Mouse (Mus musculus) thymus, postnatal 0 days (tissue): ENCODE measurements around the gene Mfsd11. TPM values are rescaled to one million over a fixed set of nuclear protein-coding genes. Genes with fewer than 3 reads are reported as not detected.
"Not testable (repeated sequence)": the region's sequence is repeated elsewhere in the genome, so short reads cannot be mapped to it uniquely, and the experiment has no call there.

Experiments used
- DNase-seq: peaks from one replicate; pipeline ENCODE4 v3.0.0-alpha.2; 2015; ENCODE audit warnings: low spot score
- polyA plus RNA-seq: library from polyadenylated mRNA; unstranded; fragments of >200 nt; fragmentation: Nextera tagmentation; extraction: Ambion mirVana; gene quantifications from 2 replicates; pipeline ENCODE4 v1.2.1, GENCODE M21; 2015

Gene Mfsd11
- polyA plus RNA-seq, 1 experiment from 2014 or later, result 35.3 TPM

DNA sequence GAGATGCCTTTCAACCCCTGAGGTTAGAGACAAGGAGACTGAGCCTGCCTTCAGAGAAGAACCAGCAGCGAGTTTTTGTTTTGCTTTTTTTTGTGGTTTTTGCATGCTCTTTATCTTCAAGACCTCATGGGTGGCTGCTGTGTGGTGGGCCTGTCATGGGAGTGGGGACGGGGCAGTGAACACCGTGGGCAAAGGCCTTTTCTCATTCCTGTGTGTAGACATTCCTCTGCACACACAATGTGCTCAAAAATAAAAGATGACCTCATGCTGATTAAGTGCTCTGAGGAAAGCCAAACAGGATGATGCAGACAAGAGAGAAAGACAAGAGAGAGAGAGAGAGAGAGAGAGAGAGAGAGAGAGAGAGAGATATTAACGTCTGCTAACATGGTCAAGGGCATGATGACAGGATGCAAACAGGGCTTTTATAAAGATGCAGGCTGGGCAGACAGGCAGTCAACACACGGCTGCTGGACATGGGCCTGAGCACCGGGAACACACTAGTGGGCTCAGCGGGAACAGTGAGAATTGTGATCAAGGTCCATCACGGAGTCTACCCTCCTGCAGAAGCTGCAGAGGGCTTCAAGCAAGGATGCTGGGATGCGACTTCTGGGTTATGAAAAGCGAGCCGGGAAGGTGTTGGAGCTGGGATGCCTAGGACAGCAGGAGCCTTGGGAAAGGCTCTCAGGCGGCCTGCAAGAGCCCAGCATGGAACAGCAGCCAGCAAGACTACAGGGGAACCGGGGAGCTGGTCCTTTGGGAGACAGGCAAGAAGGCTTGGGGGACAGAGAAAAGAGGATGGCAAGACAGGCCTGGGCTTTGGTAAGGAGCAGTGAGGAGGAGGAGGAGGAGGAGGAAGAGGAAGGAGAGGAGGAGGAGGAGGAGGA, 30.9 kb upstream of the Mfsd11 start:
- DNase-seq, result no peak

DNA sequence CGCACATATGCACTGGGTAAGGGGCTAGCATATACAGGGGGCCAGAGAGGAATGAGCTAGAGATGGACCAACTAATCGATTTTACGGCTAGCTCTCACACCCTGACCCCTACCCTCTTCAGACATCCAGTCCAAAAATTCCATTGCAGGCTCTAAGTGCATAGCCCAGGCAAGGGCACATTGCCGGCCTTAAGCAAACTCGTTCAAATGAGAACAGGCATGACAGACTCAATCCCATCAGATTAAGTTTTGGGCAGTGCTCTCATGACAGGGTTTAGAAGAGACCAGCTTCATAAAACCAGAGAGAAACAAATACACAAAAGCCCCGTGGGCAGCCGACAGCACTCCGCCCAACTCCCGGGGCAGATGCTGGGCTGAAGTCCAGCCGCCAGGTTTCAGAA, 30.0 kb upstream of the Mfsd11 start:
- DNase-seq, result no peak

DNA sequence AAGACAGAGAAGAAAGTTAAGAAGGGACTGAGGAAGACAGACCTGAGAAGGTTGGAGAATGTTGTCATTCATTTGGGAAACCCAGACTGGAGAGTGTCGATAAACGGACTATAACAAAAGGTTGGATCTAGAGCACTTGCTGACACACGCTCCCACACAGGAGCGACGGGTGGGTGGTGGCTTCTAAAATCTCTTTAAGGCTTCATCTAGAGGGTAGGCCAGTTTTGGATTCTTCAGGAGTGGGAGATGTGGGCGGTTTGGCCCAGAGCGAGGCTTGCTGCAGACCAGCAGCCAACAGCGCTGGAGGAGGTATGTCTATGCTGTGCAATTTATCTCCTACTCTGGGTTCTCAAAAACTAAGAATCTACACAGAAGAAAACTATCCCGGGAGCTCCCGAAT, 29.6 kb upstream of the Mfsd11 start:
- DNase-seq, result no peak

DNA sequence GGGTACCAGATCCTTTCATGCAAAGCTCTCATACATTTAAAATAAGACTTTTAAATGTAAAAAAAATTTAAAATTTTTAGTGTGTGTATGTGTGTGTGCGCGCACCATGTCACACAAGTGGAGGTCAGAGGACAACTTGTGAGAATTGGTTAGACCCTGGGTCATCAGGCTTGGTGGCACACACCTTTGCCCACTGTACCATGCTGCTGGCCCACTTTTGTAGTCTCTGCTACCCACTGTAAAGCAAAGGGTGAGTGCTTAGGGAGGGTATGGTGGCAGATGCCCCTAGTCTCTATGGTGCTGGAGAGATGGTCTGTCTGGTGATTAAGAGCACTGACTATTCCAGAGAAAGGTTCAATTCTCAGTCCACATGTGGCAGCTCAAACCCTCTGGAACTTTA, 29.0 kb upstream of the Mfsd11 start:
- DNase-seq, result no peak

DNA sequence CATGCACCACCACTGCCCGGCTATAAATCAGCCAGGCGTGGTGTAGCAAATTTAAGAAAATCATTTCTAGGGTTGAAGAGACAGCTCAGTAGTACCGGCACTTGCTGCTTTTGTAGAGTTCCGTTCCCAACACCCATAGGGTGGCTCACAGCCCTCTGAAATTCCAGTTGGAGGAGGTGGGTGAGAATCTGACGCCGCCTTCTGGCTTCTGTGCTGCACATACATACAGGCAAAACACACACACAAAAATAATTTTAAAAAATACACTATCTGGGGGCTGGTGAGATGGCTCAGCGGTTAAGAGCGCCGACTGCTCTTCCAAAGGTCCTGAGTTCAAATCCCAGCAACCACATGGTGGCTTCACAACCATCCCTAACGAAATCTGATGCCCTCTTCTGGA, 28.4 kb upstream of the Mfsd11 start:
- DNase-seq, result not testable (repeated sequence)

DNA sequence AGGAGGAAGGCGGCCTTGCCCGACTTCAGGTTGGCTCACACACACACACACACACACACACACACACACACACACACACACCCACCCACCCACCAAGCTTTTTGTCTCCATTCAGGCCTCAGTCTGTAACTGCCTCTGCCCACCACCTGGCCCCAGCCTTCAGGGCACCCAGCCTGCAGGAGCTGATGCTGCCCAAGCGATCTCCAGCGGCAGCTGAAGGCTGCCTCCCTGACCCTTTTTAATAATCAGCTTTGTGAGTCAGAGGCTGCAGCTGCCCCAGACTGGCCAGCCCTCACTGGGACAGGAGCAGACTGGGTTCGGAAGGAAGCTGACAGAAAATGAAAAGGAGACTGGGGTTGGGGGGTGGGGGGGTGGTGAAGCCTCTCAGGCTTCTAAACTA, 27.0 kb upstream of the Mfsd11 start:
- no peak for DNase-seq

DNA sequence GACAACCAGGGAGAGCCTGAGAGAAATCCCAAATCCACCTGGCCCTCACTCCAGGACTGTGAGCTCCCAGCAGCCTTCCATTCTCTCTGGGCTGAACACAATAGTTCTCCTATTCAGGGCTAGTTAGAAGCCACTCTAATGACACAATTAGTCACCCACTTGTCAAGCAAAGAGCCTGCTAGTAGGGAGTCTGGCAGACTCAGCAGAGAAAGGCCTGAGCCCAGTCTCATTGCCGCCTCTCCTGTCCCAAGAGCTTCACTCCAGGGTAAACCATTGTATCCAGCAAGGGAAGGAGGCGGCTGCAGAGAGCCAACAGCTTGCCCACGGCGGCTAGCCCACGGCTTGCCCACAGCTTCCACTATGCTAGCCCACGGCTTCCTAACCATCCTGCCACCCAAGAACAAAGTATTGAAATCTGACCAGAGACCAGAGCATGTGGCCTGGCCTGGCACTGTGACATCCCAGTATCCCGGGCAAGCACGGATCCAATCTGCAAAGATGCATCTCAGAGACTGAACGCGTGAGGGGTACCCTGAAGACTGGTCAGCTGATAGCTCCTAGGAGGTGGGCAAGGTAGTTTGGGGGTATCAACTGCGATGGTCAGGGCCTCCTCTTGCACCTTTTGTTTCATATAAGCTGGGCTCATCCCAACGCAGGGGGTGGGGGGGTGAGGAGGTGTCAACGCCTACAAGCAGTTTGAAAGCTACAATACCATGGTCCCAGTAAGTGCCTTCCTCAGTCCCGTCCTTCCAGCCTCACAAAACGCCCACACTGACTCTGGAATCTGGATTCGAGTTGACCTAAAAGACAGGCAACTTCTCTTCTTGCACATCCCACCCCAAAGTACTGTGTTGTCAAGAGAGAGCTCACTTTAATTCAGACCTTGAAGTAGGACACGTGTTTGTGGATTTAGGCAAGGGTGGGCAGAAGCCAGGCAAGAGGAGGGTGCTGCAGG, 25.4 kb upstream of the Mfsd11 start:
- DNase-seq, result no peak

DNA sequence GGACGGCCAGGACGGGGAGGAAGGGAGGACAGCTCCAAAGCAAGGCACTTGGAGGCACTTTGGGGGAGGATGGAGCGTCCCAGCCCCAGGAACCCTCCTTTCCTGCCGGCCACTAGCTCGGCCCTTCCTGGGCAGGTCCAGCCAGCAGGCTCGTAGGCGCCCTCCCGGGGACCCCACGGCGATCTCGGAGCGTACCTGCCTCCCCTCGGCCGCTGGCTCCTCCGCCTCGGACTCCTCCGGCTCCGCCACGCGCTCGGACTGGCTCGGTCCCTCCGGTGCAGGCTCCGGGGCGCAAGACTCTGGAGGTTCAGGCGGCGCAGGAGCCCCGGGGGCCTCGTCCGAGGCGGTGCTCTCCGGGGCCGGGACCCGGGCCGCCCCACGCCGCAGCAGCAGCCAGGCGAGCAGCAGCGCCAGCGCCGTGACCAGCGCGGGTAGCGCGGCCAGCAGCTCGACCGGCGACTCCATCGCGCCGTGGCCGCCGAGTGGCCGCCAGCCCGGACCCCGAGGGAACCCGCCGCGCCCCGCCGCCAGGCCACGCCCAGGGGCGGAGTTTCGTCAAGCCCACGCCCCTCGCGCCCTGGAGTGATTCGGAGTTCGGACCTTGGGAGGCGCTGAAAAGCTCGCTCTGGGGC, 24.6 kb upstream of the Mfsd11 start, which contains the start of gene Mxra7:
Gene Mxra7, minus strand, starts transcription at position 513 of the 632 bp plus-strand sequence.
- DNase-seq, result peak; percentile 27

DNA sequence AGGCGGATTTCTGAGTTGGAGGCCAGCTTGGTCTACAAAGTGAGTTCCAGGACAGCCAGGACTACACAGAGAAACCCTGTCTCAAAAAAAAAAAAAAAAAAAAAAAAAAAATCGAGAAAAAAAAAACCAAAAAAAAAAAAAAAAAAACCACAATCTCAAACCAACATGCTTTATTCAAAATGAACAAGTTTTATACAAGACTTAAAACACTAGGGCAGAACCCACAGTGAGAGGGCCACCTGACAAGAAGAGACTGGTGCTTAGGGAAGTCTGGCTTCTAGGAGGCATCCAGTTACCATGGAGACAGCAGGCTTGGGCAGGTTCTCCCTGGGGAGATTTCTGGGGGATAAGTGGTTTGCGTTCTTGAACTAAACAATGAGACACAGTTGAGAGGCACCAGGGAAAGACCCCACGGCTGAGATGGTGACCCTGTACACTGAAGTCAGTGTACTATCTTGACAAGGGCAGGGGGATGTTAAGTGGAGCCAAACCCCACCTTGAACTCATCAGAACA, 20.0 kb upstream of the Mfsd11 start:
- peak; percentile 49 for DNase-seq

DNA sequence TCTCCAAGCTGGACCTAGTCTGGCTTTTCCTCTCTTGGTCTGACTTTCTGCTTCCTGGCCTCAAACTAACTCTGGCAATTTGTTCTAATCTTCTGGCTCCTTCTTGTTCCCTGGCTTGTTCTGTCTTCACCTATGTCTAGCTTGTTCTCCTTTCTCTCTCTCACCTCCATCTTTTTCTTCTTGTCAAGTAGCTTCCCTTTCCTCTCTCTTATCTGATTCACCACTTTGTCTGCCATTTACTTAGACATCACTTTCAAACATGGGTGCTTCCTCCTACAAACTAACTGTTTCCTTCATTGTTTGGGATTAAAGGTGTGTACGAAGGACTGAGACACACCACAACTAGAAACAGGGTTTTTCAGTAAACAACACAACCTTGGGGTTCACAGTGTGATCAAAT, 17.3 kb upstream of the Mfsd11 start:
- DNase-seq, result no peak

DNA sequence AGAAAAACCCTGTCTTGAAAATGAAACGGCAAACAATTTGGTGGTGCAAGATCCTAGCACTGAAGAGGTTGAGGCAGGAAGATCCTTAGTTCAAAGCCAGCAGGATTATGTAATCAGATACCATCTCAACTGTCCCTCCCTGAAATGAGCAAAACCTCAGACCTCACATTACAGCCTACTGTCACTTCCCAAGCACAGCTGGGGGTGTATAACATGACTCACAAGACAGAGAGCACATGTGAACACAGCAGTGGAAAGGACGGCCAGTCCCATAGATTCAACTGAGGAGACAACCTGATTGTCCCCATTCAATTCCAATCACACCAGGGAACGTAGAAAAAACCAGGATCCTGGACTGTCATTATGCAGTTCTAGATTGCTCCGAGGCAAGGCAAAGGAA, 16.0 kb upstream of the Mfsd11 start:
- DNase-seq, result no peak

DNA sequence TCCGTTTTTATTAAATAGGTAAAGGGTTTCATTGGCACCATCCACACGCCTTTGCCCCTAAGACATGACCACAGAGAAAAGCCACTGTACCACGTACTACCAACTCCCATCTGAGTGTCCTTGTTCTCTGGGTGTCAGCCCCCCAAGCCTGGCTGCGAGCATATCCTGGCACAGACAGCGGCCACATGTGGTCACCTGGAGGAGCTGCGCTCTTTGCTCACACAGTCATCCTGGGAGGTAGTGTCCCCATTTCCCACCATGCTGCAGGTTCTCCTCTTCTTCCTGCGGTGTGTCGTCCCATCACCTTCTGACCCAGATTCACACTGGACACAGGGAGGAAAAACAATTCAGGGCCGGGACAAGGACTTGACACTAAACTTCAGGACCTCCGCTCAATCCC, 14.8 kb upstream of the Mfsd11 start:
- DNase-seq, result no peak

DNA sequence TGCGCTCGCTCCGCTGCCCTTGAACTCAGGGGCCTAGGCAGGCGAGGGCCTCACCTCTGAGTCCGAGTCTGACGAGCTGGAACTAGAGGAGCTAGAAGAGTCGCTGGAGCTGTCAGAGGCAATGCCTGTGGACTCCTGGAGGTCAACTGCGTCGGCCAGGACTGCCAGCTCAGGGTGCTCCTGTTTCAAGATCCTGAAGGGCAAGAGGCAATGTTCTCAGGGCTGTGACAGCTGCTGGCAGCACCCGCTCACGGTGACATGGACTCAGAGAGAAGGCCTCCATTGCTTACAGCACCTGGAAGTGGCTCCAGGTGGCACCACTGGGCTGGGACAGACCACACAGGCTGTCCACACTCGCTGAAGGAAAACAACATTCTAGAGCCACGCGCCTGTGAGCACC, 13.3 kb upstream of the Mfsd11 start:
- no peak for DNase-seq

DNA sequence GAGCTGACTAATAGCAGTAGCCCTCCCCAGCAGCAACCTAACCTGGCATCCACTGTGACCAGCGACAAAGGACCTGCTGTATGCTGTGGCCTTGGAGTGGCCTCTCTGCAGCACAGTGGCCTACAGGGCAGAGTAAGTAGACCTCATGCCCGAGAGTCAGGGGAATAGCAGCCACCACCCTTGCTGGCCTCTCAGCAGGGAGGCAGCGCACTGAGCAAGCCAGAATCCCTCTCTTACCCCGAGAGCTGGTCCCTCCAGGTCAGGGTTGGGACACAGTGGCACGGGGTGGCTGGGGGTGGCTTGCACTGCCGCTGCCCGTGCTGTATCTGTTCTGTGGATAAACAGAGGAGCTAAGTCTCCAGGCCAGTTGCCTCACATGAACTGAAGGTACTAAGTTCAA, 12.6 kb upstream of the Mfsd11 start:
- DNase-seq, result no peak

DNA sequence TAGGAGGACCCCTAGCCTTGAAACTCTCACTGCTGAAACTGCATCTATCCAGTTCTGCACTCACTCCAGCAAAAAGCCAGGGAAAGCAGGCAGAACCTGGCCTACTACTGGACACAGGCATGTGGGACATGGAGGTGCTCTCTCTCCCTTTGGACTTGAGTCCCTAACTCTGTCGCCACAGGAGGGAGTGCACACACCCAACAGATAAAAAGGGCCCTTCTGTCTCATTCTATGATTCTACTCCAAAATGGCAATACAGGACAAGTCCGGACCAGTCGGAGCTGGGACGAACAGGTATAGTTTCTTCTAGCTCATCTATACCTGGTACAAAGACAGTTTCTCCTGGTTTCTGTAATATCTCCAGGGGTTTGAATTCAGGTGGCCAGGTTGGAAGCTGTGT, 11.5 kb upstream of the Mfsd11 start:
- no peak for DNase-seq

DNA sequence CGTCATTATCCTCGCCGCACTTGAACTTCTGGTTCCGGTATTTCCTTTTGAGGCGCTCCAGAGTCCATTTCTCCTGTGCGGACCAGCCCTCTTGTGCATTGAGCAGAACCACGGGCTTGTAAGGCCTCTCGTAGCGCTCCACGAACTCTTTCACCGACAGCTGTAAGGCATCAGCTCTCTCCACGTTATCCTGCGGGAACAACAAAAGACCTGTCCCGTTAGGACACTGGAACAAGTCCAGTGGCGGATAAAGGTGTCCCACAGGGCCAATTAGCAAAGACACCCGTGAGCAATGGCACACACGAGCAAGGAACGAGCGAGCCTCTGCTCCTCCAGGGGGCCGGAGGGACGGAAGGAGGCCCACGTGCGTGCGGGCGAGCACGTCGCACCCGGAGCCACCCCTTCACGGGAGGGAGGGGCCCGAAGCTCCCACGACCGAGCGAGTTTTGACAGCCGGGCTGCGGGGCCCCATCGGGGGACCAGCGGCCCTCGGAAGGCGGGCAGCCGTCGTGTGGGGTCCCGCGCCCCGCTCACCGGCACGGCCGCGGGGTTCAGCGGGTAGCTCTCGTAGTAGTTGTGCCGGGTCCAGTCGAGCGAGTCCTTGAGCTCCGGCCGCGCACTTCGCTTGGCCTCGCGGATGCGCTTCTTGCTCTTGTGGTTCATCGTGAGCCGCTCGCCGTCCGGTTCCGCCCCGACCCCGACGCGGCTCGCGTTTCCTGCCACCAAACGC, 9.5 kb upstream of the Mfsd11 start:
- DNase-seq, result peak; percentile 81

DNA sequence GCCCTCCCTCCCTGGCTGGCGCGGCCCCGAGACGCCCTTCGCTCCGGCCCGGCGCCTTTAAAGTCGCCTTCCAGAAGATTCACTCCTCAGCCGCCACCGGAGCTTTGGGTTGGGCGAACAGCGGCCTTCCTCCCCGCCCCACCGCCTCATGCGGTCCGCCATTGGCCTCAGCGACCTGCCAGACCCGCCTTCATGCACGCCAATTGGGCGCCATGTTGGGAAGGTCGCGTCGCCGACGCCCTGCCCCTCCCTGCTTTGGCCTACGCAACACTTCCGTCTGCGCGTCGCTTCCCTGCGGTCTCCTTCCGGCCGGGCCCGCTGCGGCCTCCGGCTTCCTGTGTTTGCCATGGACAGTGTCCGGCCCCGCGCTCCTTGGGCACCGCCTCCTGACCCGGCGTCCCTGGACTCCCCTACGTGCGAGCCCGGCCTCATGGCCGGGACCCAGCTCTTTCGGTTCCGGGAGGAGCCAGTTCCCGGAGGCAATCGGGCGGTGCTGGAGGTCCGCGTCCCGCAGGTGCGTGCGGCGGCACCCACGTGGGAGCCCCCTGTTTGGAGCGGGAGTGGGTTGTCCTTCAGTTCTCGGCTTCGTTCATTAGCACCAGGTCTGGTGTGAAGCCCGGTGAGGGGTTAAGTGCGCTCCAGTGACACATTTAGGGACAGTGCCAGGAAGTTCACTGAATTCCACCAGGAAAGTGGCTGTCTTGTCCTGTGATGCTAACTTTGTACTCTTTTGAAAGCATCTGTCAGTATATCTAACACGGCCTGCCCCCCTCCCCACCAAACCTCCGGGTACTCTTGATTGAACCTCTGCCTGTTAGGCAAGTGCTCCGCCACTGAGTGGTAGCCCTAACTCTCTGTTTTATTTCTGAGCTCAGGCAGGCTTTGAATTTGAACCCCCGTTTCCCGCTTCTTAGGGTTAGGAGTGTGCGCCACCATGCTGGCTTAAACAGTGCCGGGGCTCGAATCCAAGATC, 8.7 kb upstream of the Mfsd11 start, which contains the start of the genes Mettl23 and Jmjd6:
Gene Mettl23, plus strand, starts transcription at position 18 of the 973 bp plus-strand sequence.
Gene Jmjd6, minus strand, starts transcription at position 189 of the 973 bp plus-strand sequence.
- DNase-seq, result peak; percentile 97

DNA sequence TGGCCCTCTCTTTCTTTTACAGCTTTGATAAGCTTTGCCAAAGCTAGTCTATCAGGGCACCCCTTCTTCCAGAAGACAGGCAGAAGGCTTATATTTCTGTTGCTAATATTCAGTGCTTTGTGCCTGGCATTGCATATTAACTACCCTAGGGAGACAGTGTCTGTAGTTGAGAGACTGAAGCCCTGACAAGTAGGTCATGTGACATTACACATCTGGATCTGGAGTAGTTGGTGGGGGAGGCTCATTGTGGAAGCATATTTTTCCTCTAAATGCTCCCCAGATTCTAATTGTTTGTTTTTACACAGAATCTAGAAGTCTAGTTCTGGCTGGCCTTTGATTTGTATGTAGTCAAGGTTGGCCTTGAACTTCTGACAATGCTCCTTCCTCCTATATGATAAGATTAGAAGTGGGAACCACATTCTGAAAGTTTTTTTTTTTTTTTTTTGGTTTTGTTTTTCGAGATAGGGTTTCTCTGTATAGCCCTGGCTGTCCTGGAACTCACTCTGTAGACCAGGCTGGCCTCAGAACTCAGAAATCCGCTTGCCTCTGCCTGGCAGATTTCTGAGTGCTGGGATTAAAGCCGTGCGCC, 5.6 kb upstream of the Mfsd11 start:
- DNase-seq, result no peak
